Mouse (Mus musculus): ENCODE data around the gene Exog. TPM values are rescaled to one million over a fixed set of nuclear protein-coding genes. Genes with fewer than 3 reads are reported as not detected.

Gene Exog
- polyA plus RNA-seq, 3 experiments from 2014 or later, result 11.1 to 12.1 (median 11.5) TPM

DNA sequence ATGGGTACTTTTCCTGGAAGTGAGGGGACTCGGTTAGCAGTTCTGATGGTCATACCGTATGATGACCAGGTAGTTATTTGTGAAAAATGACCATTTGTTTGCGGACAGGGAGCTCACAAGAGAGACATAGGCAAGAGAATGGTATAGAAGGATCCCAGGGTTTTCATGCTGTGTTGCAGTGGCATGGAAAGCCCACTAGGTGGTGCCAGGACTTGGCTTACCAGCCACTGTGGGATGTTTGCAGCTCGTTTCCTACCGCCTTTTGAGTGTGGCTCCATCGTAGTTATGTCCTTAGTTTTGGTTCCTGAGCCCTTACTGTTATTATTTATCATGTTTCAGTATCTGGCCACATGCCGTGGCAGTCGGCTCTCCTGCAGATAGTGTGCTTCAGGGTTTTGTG lies 15.7 kb downstream of the Exog start:
- ATAC-seq, result peak; percentile 54

DNA sequence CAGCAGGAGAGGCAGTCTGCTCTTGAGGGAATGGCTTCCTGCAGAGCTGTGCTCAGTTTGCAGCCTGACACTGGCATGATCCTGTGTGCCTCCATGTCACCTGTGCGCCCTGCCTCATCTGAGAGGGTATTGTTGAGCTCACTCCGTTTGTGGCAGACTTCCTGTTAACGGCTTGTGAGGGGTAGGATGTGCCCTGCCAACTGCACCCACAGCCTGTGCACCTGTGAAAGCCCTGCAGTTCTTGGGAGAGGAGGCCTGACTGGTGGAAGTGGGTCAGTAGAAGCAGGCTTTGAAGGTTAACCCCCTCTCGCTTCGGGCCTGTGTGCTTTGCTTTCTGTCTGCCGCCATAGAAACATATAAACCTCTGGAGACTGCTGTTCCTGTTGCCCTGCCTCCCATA lies 20.3 kb downstream of the Exog start:
- ATAC-seq, result no peak

DNA sequence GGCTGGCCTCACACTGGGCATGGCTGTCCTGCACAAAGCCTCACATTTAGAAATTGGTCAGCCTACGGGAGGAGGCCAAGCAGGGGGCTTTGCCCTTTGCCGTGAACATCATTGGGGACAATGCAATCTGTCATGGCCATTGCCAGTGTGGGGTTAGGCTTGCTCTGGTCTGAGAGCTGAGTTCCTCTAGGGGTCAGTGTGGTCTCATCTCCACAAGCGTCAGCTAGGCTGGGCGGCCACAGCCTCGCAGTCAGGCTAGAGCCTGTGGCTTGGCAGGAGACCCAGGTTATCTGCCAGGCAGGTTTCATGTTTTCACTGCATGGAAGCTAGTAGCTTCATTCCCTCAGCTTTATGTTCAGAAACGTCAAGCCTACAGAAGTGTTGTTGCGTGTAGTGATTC lies 20.9 kb downstream of the Exog start:
- ATAC-seq, result no peak

DNA sequence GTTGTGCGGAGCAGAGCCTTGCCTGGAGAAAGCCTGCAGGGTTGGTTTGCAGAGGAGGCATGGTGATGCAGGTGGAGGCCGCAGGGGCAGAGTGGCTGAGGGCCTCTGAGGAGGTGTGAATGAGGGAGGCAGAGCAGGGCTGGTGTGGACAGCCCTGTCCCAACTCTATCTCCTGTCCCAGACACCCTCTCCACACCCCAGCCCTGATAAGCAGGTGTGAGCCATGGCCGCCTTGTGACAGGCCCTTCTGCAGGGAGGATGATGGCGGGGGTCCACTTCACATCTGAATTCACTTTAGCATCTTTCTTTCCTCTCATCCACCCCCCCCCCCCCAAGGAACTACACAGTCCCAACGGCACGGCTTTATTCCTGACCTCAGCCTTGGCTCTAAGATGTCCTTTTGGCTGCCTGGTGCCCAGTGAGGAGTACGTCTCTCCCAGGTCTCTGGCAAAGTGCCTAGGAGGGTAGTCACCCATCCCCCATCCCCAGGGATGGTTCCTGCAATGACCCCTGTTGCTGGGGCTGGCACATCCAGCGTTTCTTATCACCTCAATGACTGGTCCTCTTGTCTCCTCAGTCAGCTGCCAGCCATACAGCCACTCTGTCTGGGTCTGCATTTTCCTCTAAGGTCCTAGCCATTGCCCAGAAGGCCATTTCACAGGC lies 25.1 kb downstream of the Exog start:
- ATAC-seq, result no peak

DNA sequence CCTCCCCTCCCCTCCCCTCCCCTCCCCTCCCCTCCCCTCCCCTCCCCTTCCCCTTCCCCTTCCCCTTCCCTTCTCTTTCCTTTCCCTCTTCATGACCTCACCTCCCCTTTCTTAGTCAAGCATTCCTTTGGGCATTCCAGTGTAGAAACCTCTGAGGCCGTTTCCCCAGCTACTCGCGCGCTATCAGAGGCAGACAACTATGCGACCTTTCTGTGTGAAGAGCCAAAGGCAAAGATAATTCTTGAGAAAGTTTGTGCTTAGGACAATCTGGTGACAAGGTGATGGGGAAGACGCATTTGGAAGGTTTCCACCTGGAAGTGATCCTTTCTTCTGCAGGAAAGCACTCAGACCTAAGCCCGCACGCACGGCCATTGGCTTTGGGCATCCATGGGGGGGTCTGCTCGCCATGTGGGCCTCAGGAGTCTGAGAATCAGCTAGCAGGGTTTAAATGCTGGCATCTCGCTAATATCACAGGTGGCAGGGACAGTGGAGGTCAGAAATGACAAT lies 27.7 kb downstream of the Exog start:
- no peak for ATAC-seq

DNA sequence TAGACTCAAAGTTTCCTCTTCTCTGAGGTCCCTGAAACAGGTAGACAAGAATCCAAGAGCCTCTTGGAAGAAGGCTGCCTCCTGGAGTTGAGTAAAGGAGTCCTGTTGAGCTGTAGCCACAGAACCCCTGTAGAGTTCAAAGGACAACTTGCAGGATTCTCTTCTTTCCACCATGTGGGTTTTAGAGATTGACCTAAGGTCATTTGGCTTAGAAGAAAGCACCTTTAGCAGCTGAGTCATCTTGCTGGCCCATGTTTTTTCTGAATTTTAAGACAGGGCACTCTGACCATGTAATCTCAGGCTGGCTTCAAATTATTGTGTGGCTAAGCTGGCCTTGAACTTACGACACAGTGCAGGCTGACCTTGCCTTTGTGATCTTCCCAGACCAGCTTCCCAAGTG lies 28.3 kb downstream of the Exog start:
- no peak for ATAC-seq

DNA sequence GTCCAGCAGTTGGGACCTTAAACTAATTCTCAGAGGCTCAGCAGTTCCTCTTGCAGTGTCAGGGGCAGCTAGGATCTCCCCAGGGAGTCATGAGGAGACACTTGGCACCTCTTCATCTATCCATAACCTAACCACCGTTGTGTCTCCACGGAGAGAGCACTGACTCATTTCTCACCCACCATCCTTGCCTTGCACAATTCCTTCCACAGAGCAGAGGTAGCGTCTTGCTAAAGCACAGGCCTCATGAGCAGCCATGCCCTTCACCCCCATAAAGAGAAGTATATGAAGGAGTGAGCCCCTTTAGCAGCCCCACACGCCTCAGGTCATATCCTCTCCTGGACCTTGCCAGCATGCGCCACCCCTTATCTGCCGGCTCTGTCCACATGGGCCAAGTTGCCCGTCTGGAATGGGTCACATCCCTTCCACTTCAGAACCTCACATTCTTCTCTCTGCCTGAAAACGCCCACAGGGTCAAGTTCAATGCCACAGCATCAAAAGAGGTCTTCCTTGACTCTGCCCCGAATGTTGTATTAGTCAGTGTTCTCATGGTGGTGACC lies 28.9 kb downstream of the Exog start:
- ATAC-seq, result no peak

DNA sequence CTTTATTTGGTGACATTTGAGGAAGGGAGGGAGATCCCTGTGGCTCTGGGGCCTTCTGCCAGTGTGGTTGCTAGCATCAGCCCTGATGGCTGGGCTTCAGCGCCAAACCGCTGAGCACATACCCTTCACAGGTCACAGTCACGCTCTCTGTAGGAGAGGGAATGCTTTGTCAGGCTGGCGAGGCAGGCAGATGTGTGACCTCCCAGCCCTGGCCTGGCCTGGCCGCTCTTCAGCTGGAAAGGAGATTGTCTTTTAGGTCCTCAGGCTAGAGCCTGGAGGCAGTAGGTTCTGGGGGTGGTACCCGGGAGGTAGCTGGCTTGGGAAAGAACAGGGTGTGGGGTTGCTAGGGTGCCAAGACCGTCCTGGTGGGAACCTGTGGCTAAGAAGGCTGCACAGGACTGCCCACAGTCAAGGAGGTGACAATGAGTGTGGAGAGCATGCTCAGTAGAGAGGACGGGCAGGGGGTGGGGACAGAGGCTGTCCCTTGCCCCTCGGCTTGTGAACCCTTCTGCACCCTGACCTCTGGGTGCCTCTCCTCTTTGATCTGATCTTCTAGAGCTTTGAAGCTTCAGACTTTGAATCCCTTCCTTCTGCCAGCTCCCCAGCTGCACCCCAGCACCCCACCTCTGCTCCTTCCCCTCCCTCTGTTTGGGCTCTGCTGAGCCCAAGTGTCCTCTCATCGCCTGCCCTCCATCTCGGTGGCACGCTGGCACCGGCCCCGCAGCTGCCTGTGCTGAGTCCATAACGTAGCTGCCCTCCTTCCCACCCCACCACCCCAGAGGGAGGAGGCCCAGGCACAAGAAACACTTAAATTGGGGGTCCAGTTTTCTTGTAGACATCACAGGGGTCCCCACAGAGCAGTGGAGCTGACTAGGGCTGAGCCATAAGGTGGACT lies 30.2 kb downstream of the Exog start:
- ATAC-seq, result no peak

DNA sequence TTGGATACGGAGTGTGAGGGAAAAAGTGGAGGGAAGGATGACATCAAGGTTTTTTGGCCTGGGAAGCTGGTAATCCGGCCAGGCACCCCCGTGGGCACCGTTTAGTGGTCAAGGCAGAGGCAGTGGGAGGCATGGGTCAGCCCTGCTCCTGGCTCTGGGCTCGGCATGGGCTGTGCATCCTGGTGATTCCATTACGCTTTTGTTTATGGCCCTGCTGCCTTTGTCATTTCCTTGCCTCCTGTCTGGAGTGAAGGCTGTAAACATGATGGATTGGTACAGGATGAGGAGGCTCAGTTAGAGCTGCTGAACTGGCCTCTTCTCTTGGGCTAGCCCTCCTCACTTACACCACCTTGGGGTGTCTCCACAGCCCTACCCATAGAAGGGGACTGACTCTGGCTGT lies 33.0 kb downstream of the Exog start:
- ATAC-seq, result no peak

DNA sequence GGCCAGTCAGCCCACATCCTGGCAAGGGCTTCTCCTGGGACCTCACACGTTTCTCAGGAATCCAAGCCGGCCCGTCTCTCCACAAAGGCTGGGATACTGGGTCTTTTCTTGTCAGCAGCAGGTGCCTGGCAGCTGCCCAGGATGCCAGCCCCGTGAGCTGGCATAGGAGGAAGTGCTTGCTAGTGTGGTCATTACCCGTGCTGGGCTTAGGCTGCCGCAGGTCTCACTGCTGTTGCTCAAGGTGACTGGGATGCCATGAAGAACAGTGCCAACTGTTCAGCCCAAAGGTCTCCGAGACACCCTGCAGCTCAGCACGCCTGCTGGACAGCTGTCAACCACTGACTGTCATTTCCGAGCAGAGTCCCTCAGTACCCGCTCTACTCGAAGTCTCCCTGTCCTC lies 33.6 kb downstream of the Exog start:
- ATAC-seq, result no peak

DNA sequence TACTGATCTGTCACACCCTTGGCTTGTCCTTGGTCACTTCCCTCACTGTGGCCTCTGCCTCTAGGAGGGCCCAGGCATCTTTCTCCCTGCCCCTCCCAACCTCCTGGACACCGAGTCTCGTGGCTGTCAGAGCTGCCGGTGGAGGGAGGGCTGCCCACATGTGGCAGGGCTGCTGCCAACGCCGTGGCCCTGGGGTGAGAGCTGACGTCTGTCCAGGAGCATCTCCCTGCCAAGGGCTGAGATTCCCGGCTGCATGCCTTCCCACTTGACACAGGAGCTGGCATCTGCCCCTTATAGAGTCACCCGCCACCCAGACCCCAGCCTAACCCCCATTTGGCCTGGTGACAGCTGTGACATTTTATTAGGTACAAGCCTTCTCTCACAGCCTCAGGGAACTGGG lies 34.6 kb downstream of the Exog start:
- no peak for ATAC-seq

DNA sequence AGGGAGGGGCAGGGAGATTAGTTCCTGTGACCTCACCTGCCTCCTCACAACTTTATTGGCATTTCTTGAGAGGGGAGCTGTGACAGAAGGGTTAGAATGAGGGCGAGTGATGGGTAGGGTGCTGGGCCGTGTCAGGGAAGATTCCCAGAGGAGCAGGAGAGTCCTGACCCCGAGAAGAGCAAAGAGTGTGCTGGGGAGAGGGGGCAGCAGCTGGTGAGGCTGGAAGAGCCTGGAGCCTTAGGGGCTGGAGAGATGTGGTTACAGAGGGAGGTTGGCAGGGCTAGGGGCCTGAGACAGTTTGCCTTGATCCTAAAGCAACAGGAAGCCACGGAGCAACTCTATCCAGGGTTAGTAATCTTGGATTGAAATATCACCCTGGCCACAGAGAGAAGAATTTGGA lies 36.9 kb downstream of the Exog start:
- no peak for ATAC-seq

DNA sequence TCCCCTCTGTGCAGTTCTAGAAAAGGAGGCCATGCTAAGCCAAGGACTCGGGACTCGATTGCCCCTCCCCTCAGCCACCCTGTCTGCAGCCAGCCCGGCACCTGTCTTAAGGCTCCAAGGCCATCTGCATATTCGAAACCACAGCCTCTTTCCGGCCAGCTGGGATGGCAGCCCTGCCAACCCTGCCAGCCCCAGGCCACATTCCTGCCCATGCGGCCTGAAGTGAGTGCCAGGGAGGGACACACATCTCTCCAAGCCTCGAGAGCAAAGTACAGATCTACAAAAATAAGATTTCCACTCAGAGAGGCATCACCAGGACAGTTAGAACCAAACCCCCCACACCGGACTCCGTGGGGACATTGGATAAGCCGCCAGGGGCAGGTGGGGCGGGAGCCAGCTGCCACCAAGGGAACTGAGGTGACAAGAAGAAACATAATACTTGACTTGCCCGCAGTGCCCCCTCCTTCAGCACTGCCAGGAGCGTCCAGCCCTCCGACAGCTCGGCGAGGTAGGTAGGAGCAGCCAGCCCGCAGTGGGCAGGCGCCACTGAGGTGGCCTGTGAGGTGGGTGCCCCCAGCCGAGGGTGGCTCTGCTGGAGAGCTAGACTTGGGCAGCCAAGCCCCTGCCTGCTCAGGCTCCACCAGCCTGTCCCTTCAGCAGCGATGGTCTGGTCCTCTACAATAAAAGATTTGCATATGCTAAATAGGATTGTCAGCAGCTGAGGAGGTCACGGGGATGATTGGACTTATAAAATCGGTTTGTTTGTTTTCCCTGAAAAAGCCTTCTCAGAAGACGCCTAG lies 39.0 kb downstream of the Exog start:
- no peak for ATAC-seq

DNA sequence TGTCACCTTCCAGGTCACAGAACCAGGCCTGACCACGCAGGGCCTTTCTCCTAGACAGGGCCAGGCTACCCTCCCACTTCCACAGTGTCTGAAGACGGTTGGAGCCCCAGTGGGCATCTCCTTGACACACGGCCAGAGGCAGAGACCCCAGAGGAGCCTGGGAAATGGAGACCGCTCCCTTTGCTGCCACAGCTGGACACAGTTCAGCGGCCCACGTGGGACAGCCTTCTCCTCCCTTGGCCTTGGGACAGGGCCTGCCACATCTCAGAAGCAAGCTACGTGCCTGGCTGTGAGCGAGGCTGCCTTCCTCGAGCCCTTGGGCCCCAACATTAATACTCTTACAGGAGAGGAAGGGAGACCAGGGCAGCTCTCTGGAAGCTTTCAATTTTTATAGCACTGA lies 39.7 kb downstream of the Exog start:
- no peak for ATAC-seq

DNA sequence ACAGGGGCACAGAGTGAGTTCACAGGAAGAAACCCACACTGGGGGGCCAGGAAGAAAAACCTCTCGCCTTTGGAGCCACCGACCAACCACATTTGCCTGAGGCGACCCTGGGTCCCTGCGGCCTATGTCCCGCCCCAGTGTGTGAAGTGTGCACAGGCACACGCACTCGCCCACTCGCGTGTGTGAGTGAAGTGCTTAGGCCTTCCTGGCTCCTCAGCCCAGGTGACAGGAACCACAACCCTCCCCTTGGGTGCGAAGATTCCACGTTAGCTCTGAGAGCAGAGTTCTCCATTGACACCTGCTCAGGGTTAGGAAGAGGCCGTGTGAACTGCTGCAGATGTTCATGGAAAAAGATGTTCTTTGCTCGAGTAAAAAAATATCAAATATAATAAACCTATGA lies 40.1 kb downstream of the Exog start:
- no peak for ATAC-seq

DNA sequence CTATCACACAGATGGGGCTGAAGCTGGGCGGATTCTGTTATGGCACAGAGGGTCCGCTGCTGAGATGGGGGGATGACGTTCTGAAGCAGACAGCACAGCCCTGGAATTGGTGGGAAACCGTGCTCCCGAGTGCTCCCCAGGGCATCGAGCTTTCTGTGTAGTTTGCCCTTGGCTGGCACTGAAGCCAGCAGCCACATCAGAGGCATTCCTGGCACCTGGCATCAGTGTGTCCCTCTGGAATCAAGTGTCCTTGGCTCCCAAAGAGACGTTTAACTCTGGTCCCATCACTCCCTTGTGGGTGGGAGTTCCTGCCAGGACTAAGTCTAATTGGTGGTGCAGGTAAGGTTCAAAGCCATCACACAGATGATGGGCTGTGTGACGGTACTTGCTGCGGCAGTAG lies 51.6 kb downstream of the Exog start:
- no peak for ATAC-seq

DNA sequence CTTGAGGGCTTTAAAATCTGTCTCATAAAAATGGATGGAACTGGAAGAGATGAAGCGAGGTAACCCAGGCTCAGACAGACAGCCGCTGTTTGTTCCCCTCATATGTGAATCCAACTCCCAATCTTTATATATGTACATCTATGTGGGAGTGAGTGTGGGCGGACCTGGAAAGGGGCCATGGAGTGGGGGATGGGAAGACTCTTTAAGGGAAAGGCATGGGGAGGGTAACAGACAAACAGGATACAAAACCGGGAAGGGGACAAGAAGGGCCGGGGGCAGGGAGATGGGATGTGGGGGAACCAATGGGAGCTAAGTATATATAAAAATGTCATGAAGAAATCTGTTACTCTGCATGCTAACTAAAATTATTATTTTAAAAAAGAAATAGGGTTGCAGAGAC lies 52.2 kb downstream of the Exog start:
- no peak for ATAC-seq

DNA sequence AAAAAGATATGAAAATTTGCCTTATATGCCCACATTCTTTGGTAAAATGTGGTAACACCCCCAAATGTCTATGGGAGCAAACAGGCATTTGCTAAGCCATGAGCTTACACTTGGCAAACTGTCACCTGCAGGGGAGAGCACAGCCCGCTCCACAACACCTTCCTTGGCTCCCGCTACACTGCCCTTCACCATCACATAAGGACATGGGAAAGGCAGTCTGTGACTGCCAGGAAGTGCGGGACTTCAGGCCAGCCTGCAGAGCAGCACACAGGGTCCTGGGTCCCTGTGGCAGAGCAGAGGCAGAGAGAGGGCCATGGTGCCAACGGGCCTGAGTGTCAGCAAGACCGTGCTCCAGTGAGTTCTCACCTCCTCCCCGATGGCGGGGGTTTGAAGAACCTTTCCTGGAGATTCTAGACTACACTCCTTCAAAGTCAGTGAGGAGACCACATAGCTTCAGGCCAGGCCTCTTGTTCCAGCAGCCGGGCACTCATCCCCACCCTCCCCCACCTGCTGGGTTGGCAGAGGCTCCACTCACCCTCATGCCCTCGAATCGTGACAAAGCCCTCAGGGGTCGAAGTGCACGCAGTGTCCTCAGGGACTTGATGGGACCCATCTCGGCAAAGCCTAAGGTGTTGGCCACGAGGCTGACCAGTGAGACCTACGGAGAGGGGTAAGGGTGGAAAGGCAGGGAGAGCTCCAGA lies 53.0 kb downstream of the Exog start:
- no peak for ATAC-seq

DNA sequence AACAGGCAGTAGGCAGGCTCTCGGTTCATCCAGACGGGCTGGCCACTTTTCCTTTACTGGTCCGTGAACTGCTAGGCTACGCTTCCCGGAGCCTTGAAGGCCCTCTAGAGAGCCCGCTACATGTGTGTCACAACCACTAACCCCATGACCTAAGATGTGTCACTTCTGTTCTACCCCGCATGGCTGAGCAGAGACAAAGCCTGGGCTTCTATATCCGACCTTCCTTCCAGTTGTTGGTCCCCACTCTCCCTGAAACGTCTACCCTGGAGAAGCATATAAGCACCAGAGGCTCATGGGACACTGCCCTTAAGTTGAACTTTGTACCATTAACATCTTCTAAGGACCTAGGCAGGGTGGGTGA lies 53.5 kb downstream of the Exog start:
- ATAC-seq, result no peak

DNA sequence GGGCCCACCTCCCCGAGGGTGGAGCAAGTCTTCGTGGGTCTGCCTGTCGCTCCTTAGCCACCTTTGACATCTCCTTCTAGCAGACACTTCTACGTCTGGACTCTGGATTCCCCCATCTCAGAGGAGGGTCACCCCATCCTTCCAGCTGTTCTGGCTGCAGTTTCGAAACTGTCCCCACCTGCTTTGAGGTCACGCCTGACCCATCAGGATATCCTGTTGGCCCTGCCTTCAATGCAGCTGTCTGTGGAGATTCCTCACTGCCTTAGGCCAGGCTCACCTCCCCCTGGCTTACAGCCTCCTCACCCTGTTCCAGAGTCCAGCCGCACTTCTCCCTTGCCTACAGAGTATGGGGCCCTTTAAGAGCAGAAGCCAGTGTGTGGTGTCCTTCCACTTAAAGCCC lies 54.1 kb downstream of the Exog start:
- ATAC-seq, result no peak

DNA sequence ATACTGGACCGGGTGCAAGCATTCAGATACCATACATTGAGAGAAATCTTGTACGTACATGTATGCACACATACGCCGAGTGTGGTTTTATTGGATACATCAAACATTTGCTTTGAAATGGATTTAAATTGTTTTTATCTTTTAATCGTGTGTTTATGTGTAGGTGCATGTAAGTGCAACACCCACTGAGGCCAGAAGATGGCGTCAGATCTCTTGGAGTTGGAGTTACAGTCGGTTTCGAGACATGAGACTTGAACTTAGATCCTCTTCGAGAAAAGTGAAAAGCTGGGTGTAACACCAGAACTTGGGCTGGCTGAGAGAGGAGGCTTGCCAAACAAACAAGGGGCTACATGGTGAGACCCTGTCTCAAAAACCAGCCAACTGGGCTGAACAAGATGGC lies 58.9 kb downstream of the Exog start:
- ATAC-seq, result no peak

DNA sequence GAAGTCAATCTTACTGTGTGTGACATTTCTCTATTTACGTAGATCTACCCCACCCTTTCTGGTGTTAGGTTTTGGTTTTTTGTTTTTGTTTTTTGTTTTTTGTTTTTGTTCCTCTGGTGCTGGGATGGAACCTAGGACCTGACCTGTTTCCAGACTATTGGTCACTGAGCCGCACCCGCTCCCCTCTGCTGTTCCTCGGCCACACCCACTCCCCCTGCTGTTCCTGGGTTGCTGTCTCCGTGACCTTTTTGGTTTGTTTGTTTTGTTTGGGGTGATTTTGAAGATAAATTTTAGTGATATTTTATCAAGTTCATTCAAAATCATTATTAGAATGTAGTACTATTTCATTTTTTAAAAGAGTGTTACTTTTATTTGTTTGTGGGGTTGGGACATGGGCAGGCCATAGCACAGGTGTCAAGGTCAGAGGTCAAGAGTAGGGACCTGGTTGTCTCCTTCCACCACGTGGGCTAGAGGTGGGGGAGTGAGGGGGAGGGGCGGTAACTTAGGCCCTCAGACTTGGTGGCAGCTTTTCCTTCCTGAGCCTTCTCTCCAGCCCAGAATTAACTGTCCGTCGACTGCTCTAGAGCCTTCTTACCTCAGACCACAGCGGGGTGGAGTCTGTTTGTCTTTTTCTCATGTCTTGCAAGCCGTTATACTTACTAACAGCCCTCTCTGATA lies 60.4 kb downstream of the Exog start:
- ATAC-seq, result no peak

All from inflammation-experienced regulatory T-cells, adult 6 months (primary cell).